Mouse (Mus musculus) gastrocnemius, adult 2 months (tissue): ENCODE measurements around the gene Taf10. TPM values are rescaled to one million over a fixed set of nuclear protein-coding genes. Genes with fewer than 3 reads are reported as not detected.

Experiments used
- DNase-seq: peaks from one replicate; pipeline ENCODE4 v3.0.0; 2022
- H3K27ac ChIP-seq: fragments of 200-600 bp; 2 replicates; pipeline ENCODE4 v1.8.1; 2022; ENCODE audit warnings: mild to moderate bottlenecking
- H3K4me3 ChIP-seq: fragments of 200-600 bp; 2 replicates; pipeline ENCODE4 v1.8.1; 2022; ENCODE audit warnings: mild to moderate bottlenecking, moderate library complexity
- CTCF ChIP-seq: fragments of 200-600 bp; IDR thresholded peaks from 2 replicates; pipeline ENCODE4 v1.8.1; 2022; ENCODE audit warnings: antibody characterized with exemption, mild to moderate bottlenecking, moderate library complexity
- intact Hi-C: fragments of 180-260 bp; cut with DNase I; formaldehyde crosslinking; loops from one replicate; pipeline ENCODE4 v1.15.1; 2025
- long read RNA-seq, 2 experiments: library from polyadenylated mRNA; stranded (forward); transcript quantifications; one replicate each; pipeline ENCODE4 v2.0.0; 2021
- total RNA-seq, 2 experiments: library from RNA; stranded (reverse); gene quantifications; 2 replicates each; pipeline ENCODE4 v1.2.3; 2021

Taf10 gene
- 100 to 1,000 TPM in 1 of 2 experiments, 10 to 100 TPM in 1; 78.6 to 100 TPM for total RNA-seq
- long read RNA-seq, experiment 1, full-length matches to known transcripts: 31 of 38 reads
- long read RNA-seq, experiment 1, partial matches to known transcripts: 0 of 38 reads
- long read RNA-seq, experiment 1, other reads (novel, unspliced or antisense): 7 of 38 reads
- long read RNA-seq, experiment 2, full-length matches to known transcripts: 31 of 43 reads
- long read RNA-seq, experiment 2, partial matches to known transcripts: 0 of 43 reads
- long read RNA-seq, experiment 2, other reads (novel, unspliced or antisense): 12 of 43 reads

DNA sequence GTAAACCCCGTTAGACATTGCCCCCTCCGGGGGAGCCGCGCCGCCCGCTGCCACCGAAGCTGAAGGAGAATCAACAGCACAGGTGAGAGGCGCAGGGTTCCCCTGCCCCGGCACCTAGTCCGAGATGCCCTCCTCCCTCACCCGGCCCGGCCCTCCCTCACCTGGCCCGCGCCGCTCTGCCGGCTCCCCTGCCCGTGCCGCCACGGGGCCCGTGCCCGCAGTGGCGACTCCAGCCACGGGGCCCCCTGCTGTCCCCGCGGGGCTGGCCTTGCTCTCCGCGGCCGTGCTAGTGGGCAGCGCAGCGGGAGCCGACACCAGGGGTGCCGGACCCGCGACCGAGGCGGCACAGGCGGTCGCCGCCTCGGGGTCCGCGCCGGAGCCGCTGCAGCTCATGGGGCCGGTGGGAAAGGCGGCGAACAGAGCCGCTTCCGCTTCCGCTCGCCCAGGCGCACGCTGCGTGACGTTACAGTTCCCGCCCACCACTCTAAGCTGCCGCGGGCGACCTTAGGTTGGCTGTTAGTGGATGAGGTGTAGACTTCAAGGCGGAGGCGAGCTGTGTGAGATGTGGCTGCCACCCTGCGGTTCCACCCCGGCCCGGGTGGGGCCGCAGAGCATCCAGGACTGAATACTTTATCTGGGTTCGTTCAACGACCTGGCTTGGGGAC is at the start of gene Taf10:
Taf10 (minus strand) TSS at position 436 of the 665 bp plus-strand sequence.
- H3K27ac ChIP-seq: peak within 1 kb of the TSS; percentile 90
- intact Hi-C loops: no loop called here
- peak; percentile 90 for DNase-seq
- peak; percentile 44 for TF ChIP-seq CTCF
- H3K4me3 ChIP-seq: peak within 1 kb of the TSS; percentile 90

DNA sequence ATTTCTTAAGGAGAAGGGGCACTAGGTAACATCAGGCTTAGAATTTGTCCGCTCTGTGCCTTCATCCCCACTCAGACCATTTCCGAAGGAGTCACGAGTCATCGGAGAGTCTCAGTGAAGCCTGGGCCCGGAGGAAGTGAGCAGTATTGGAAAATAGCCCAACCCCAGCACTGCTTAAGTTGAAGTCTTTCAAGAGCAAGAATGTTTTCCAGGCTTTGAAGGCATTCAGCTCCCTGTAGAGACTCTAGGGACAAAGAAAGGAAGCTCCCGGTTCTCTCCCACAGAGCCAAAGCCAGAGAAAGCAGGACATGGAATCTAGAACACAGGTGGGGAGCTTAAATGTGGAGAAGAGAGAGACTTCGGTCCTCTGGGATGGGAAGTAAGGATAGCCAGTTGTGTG is 49.5 kb upstream of the Taf10 start:
- intact Hi-C loops: no loop called here
- Histone ChIP-seq H3K4me3 (no peak overlapping the region), H3K27ac (peak overlapping the region; percentile 80)
- TF ChIP-seq CTCF: no peak
- no peak for DNase-seq

GRCm38 (mm10) chr7:105791147-105791546 is 47.0 kb upstream of the Taf10 start:
- intact Hi-C loops: no loop called here
- no peak for TF ChIP-seq CTCF
- DNase-seq: no peak
- H3K4me3 ChIP-seq: no peak overlapping the region
- no peak overlapping the region for H3K27ac ChIP-seq

- peak; percentile 52 for DNase-seq
- H3K27ac ChIP-seq: peak within 1 kb of the TSS; percentile 81
- TF ChIP-seq CTCF: no peak
- H3K4me3 ChIP-seq: peak within 1 kb of the TSS; percentile 83
- intact Hi-C loops: no loop called here
Observed at GRCm38 (mm10) chr7:105787285-105788140, 43.4 kb upstream of the Taf10 start, which contains the start of gene Dchs1. Gene Dchs1 (minus strand): TSS chr7:105787654.

- DNase-seq: no peak
- intact Hi-C loops: no loop called here
Observed at GRCm38 (mm10) chr7:105786506-105787284, 42.5 kb upstream of the Taf10 start.

GRCm38 (mm10) chr7:105784556-105784955 is 40.4 kb upstream of the Taf10 start:
- H3K4me3 ChIP-seq: no peak overlapping the region
- intact Hi-C loops: no loop called here
- peak overlapping the region; percentile 35; the same call in 1 of the 2 replicates for H3K27ac ChIP-seq
- TF ChIP-seq CTCF: no peak
- DNase-seq: no peak

More at GRCm38 (mm10) chr7:105786506-105787284, 42.5 kb upstream of the Taf10 start:
- peak overlapping the region; percentile 83 for H3K4me3 ChIP-seq
- no peak for TF ChIP-seq CTCF
- peak overlapping the region; percentile 81 for H3K27ac ChIP-seq

DNA sequence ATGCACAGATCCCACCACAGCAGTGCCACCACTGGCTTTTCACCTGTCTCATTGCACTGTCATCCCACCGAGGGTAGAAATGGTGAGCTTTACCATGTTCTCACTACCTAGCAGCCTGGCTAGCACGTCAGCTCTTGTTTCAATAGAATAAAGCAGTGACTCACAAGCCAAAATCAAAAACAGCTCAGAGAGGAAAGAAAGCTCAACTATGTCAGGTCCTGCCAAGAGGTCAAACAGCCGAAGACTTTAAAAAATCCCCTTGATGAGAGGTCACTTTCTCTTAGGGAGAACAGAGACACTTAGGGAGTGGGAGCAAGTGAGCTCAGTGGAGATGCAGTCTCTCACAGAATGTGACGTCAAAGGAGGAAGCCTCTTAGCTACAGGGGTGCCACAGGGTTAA is 39.7 kb upstream of the Taf10 start:
- DNase-seq: no peak
- no peak for TF ChIP-seq CTCF
- peak overlapping the region; percentile 6; the same call in 1 of the 2 replicates for H3K27ac ChIP-seq
- intact Hi-C loops: no loop called here
- H3K4me3 ChIP-seq: no peak overlapping the region

DNA sequence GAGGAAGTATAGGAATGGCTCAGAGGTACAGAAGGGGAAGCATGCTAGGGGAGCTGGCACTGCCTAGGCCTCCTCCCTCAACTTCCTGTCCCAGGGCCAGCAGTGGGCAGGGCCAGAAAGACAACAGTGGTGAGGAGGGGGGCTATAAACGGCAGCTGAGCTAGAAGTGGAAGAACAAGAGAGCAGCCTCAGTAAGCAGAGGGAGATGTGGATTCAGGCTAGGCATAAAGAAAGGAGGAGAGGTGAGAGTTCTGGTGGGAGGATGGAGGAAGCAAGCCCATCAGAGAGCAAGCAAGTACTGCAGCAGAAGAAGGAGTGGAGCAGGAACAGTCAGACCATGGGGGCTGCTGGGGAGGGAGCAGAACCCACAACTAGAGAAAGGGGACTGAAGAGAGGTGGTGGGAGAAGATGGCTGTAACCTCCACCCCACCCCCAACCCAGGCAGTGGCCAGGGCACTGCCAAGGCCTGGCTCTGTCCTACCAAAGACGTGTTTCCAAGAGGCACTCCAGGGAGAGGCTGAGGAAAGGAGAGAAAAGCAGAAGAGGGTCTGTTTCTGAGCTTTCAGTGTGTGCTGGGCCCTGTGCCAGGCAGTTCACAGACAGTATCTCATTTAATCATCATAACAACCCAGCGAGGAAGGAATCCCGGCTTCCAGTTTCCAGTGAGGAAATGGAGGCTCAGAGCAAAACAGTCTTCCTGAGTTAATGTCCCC is 34.5 kb upstream of the Taf10 start:
- peak overlapping the region; percentile 81 for H3K27ac ChIP-seq
- intact Hi-C loops: no loop called here
- H3K4me3 ChIP-seq: peak overlapping the region; percentile 50
- peak; percentile 60 for DNase-seq
- no peak for TF ChIP-seq CTCF

GRCm38 (mm10) chr7:105777797-105778552 is 33.8 kb upstream of the Taf10 start:
- peak overlapping the region; percentile 50 for H3K4me3 ChIP-seq
- intact Hi-C loops: no loop called here
- DNase-seq: peak; percentile 84

DNA sequence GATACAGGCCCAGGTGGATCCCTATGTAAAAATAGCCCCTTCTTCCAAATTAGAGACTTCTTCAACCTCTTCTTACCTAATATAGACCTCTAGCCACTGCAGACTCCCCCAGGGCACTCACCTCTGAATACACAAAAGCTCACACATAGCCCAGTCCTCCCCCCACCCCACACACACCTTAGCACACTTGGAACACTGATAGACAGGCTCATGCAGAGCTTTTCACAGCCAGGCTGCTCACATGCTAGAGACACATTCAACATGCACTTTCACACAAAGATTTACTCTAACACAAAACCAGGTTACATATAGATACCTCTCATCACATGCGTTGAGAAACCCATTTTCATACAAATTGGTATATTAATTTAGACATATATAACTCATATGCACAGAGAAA is 33.2 kb upstream of the Taf10 start:
- Histone ChIP-seq H3K4me3 (peak overlapping the region; percentile 50; the same call in 1 of the 2 replicates), H3K27ac (peak overlapping the region; percentile 81)
- TF ChIP-seq CTCF: no peak
- intact Hi-C loops: no loop called here
- no peak for DNase-seq

More at GRCm38 (mm10) chr7:105777797-105778552, 33.8 kb upstream of the Taf10 start:
- TF ChIP-seq CTCF: no peak
- peak overlapping the region; percentile 81 for H3K27ac ChIP-seq

DNA sequence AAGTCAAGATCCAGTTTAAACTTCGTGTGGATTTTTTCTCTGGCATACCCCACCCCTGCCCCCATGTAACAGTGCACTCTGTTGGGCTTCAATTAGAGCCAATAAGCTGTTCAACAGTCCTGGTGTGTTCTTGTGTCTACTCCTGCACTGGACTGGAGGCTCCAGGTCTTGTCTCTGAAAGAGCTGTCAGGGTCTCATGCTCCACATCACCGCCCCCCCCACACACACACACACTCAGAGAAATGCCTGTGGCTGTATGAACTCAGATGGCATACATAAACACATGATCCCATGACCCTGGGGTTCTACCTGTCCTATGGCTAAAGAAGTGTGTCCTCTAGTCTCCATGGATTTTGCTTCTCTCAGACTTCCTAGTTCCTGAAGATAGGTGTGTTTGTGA is 31.9 kb upstream of the Taf10 start:
- intact Hi-C loops: no loop called here

More for the DNA sequence above, 31.9 kb upstream of the Taf10 start:
- Histone ChIP-seq H3K4me3 (no peak overlapping the region), H3K27ac (no peak overlapping the region)
- TF ChIP-seq CTCF: no peak
- no peak for DNase-seq
